Mouse (Mus musculus) cerebellum, adult 9-11 months (tissue): ENCODE data around the gene Zfp955b.
"Not testable (repeated sequence)": the region's sequence is repeated elsewhere in the genome, so short reads cannot be mapped to it uniquely, and the experiment has no call there.

Experiments
- DNase-seq: peaks from one replicate; pipeline ENCODE4 v3.0.0; 2022

The Zfp955b gene

GRCm38 (mm10) chr17:33289039-33289875, at the start of gene Zfp955b:
Gene Zfp955b (plus strand): TSS chr17:33289544.
- DNase-seq: not testable (repeated sequence)

- not testable (repeated sequence) for DNase-seq
Measured at GRCm38 (mm10) chr17:33254530-33255318, 34.6 kb upstream of the Zfp955b start, which contains the start of gene Zfp955a. Gene Zfp955a (minus strand): TSS chr17:33255145.

- not testable (repeated sequence) for DNase-seq
Measured at GRCm38 (mm10) chr17:33255319-33255657, 34.1 kb upstream of the Zfp955b start.

GRCm38 (mm10) chr17:33264376-33264775, 25.0 kb upstream of the Zfp955b start, which contains the start of gene Olfr63:
Gene Olfr63 (plus strand): TSS chr17:33264676.
- DNase-seq: no peak

GRCm38 (mm10) chr17:33268907-33269306, 20.4 kb upstream of the Zfp955b start:
- no peak for DNase-seq

GRCm38 (mm10) chr17:33289876-33290149, 469 bp downstream of the Zfp955b start:
- not testable (repeated sequence) for DNase-seq

GRCm38 (mm10) chr17:33352981-33353380, 63.6 kb downstream of the Zfp955b start:
- no peak for DNase-seq
